Mouse (Mus musculus): Measurements from ENCODE around the gene Ano2.

GRCm38 (mm10) chr6:125737511-125738285 is 47.5 kb downstream of the Ano2 start:
- no peak for TF ChIP-seq POLR2A (IDR thresholded peaks at IDR 0.05; ENCODE audit: low read depth, low read length)
- no peak for TF ChIP-seq USF1 (IDR thresholded peaks at IDR 0.05; ENCODE audit: low read depth, low read length)
- TF ChIP-seq ZC3H11A (IDR thresholded peaks at IDR 0.05; ENCODE audit: low read depth, low read length), result no peak
- no peak for TF ChIP-seq USF2 (conservative IDR thresholded peaks at IDR 0.05; ENCODE audit: low read depth, low read length)
- no peak for TF ChIP-seq CTCF (conservative IDR thresholded peaks at IDR 0.05 in 1 of 2, IDR thresholded peaks at IDR 0.05 in 1 of 2; ENCODE audit: low read depth in 2 of 2, low read length in 2 of 2)
- TF ChIP-seq ZKSCAN1 (IDR thresholded peaks at IDR 0.05; ENCODE audit: borderline replicate concordance, low read depth, low read length), result no peak
- TF ChIP-seq MEF2A (IDR thresholded peaks at IDR 0.05; ENCODE audit: borderline replicate concordance, low read depth, low read length), result no peak
- no peak for TF ChIP-seq MAFK (IDR thresholded peaks at IDR 0.05; ENCODE audit: insufficient replicate concordance, low read length)
- TF ChIP-seq KAT2A (IDR thresholded peaks at IDR 0.05; ENCODE audit: insufficient replicate concordance, low read length), result no peak
